Mouse (Mus musculus) c-Kit-negative CD71-positive TER-119-positive erythroid progenitor cells, embryonic 14.5 days (primary cell): ENCODE measurements around the gene Sh3bp2.

ENCODE experiments used
- DNase-seq: peaks from one replicate; pipeline ENCODE4 v3.0.0-alpha.2; 2013; ENCODE audit warnings: low read depth, low spot score

Gene Sh3bp2

GRCm38 (mm10) chr5:34526477-34526775 is 788 bp downstream of the Sh3bp2 start:
- DNase-seq: no peak

DNA sequence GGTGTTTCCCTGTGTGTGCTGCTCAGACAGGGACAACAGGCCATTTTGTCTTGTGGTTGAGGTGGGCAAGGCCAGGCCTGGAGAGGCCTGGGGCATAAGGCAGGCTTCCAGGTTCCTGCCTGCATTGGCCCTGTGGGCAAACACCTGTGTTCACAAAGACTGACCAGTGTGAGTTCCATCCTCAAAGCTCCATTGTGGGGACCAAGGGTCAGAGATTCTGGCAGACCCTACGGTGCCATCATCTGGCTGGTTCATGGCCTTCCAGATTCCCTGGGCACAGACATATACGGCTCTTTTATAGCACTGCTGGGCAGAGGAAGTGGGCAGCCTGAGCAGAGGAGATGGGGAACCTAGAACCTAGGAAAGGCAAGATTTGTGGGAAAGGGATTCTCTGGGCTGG is 1.7 kb downstream of the Sh3bp2 start:
- DNase-seq: no peak

GRCm38 (mm10) chr5:34528724-34529123 is 3.1 kb downstream of the Sh3bp2 start:
- no peak for DNase-seq

DNA sequence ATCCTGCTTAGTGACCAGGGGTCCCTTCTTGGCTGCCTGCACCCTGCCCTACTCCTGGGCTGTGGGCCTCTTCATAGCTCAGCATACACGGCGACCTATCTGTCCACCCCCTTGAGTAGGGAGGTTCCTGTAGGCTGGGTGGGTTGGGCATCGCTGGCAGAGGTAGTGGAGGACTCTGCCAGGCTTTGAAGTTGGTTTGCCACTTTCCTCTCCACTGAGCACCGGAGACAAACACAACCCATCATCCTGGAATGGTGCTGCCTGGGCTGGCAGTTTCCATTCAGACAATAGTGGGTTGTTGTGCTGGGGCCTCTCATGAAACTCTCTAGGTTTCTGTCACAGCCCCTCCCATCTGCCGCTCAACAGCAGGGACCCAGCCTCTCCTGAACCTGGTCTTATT is 4.5 kb downstream of the Sh3bp2 start:
- no peak for DNase-seq

- no peak for DNase-seq
These were observed 5.0 kb downstream of the Sh3bp2 start for GRCm38 (mm10) chr5:34530687-34531086.

DNA sequence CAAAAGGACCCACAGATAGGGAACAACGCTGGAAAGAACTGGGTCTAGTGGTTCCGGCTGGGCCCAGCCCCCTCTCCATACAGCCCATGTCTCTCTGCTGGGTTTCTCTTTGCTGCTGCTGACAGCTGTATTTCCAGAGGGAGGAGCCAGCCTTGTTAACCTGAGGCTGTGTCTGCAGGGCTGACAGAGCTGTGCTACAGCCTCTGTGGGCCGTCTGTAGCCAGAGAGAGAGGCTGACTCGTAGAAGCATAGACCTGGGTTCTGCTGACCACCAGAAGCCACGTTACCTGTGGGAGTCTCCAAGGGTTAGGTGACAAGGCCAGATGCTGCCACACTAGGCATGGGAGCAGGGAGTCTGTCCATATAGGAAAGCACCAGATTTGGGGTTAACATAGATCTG is 7.4 kb downstream of the Sh3bp2 start:
- no peak for DNase-seq

GRCm38 (mm10) chr5:34533820-34534219 is 8.2 kb downstream of the Sh3bp2 start:
- no peak for DNase-seq

GRCm38 (mm10) chr5:34534776-34535581 is 9.3 kb downstream of the Sh3bp2 start:
- DNase-seq: no peak

GRCm38 (mm10) chr5:34535831-34536230 is 10.2 kb downstream of the Sh3bp2 start:
- no peak for DNase-seq

DNA sequence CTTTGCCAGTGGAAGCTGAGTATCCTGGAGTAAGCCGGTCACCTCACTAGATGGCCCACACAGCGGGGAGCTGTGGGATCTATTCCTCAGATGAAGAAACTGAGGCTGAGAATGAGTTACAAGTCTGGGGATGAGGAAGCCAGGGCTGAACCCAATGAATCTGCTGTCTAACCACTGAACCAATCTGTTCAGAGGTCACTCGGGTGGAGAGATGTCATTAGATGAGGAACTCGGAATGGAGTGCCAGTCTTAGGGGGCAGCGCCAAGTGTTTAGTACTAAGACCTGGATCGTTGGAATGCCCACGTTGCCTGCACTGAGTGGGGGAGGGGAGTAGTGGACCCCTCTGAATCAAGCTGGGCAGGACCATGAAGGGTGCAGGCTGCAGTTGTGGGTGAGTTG is 12.4 kb downstream of the Sh3bp2 start:
- no peak for DNase-seq

- no peak for DNase-seq
These were observed 12.9 kb downstream of the Sh3bp2 start for GRCm38 (mm10) chr5:34538527-34538926.

GRCm38 (mm10) chr5:34539121-34539520 is 13.5 kb downstream of the Sh3bp2 start:
- no peak for DNase-seq

DNA sequence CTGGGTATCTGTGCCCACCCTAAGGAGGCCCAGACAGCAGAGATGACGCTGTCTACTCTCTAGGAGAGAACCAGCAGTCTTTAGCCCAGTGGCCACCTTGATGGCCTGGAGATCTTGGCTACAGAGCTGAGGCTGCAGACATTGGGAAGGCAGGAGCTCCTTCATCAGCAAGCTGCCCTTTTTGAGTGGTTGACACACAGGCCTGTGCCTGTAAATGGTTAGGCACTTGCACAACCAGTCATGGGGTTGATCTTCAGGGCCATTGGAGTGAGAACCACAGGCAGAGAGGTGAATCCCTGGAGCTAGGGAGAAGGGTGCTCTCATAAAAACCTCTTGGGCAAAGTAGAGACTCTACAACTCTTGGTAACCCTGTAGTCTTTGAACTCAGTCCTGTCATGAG is 16.5 kb downstream of the Sh3bp2 start:
- no peak for DNase-seq

- DNase-seq: no peak
These were observed 17.5 kb downstream of the Sh3bp2 start for GRCm38 (mm10) chr5:34543114-34543513.

DNA sequence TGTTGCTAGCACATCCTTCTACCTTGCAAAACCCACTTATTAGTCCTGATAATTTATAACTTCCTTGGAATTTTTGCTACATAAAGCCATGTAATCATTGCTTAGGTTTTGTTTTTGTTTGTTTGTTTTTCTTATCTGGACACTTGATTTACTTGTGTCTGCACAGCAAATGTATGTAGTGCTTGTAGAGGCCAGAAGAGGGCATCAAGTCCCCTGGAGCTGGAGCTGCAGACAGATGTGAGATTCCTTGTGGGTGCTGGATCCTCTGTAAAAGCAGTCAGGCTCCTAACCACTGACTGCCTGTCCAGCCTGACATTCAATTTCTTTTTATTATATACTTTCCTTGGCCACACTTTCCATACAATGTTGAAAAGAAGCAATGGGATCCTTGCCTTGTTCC is 21.8 kb downstream of the Sh3bp2 start:
- peak; percentile 44 for DNase-seq

GRCm38 (mm10) chr5:34549135-34549482 is 23.5 kb downstream of the Sh3bp2 start:
- DNase-seq: no peak

DNA sequence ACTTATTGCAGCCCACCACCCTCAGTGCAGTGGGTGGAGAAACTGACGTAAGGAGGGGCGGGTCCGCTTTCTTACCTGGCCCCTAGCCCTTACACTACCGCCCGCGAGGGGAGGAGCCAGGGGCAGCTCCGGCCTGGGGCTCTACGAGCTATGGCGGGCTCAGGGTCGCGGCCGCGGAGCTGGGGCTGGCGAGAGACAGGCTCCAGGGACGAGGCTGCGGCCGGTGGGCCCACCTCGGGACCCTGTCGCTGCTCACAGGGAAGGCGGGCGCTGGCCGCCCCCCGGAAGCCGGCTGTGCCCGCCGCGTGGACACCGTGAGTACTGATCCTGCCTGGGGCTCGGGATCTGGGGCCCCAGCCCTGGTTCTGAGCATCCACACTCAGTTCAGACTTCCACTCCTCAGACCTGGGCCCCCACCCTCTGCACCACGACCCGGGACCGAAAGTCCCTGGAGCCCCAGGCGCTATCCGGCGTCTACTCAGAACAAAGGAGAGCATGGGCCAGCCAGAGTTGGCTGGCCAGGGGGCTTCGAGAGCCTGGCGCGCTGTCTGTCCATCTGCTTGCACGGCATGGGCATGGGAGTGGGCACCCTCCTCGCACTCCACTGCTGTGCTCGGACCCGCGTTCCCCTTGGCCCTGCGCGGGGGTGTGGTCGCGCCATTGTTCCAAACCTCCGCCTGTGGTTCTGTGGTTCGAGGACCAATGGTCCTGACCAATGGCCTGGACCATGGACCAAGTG is 24.0 kb downstream of the Sh3bp2 start:
- no peak for DNase-seq

DNA sequence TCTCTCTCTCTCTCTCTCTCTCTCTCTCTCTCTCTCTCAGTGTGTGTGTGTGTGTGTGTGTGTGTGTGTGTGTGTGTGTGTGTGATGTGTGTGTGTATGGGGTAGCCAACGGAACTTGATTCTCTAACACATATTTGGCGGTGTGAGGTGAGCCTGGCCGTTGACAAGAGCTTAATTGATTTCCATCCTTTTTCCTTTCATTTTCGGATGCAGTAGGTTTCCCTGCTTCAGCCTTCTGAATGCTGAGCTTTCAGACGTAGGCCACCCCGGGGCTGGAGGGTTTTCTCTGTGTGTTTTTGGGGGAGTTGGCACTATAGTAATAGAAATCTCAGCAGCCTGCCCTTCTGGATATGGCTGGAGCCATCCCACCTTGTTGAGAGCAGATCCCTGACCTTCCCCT is 24.6 kb downstream of the Sh3bp2 start:
- DNase-seq: no peak

GRCm38 (mm10) chr5:34551821-34552220 is 26.2 kb downstream of the Sh3bp2 start:
- DNase-seq: no peak

GRCm38 (mm10) chr5:34563854-34564253 is 38.2 kb downstream of the Sh3bp2 start:
- no peak for DNase-seq

GRCm38 (mm10) chr5:34564291-34564690 is 38.7 kb downstream of the Sh3bp2 start:
- DNase-seq: no peak

GRCm38 (mm10) chr5:34565545-34566283 is 40.1 kb downstream of the Sh3bp2 start:
- no peak for DNase-seq

- peak; percentile 36 for DNase-seq
These were observed 45.9 kb downstream of the Sh3bp2 start for GRCm38 (mm10) chr5:34571551-34571950.
